Mouse (Mus musculus) bone marrow, adult 2 months (tissue): ENCODE results near the gene Diaph3. TPM values are rescaled to one million over a fixed set of nuclear protein-coding genes. Genes with fewer than 3 reads are reported as not detected.

ENCODE experiments used
- H3K27ac ChIP-seq: fragments of 200-500 bp; 2 replicates; pipeline ENCODE4 v1.5.1; 2012; ENCODE audit warnings: low read depth, mild to moderate bottlenecking, control low read depth, inconsistent platforms, low read length; ENCODE audit not compliant: control insufficient read depth, poor library complexity, insufficient read depth
- H3K4me1 ChIP-seq: fragments of 200-500 bp; 2 replicates; pipeline ENCODE4 v1.6.1; 2011; ENCODE audit warnings: low read length; ENCODE audit not compliant: control insufficient read depth, insufficient read depth
- H3K4me3 ChIP-seq: fragments of 200-500 bp; replicated peaks from 2 replicates; pipeline ENCODE3; 2011; ENCODE audit warnings: mild to moderate bottlenecking, low read depth, low read length, control low read depth; ENCODE audit not compliant: control insufficient read depth
- CTCF ChIP-seq: fragments of 200-500 bp; IDR thresholded peaks from 2 replicates; pipeline ENCODE4 v1.5.1; 2011; ENCODE audit warnings: low read length, control low read depth; ENCODE audit not compliant: control insufficient read depth, insufficient read depth
- POLR2A ChIP-seq: fragments of 200-500 bp; IDR thresholded peaks from 2 replicates; pipeline ENCODE4 v1.6.1; 2011; ENCODE audit warnings: low read depth, mild to moderate bottlenecking, control low read depth, low read length, borderline replicate concordance; ENCODE audit not compliant: control insufficient read depth
- WGBS: fragments of 180-500 bp; shearing (Covaris S2); methylation state at CpG from one replicate; pipeline ENCODE4 v1.1.7; 2018; 5-methylcytosine and 5-hydroxymethylcytosine counted together
- polyA plus RNA-seq: library from polyadenylated mRNA; stranded (reverse); fragments of >200 nt; gene quantifications from 2 replicates; pipeline ENCODE4 v1.2.4, GENCODE M21; 2011; ENCODE audit warnings: low replicate concordance; ENCODE audit not compliant: missing spikeins, insufficient read depth, insufficient read length

The Diaph3 gene
- polyA plus RNA-seq, 1 experiment, result 30.7 TPM

- Histone ChIP-seq H3K4me3 (no peak overlapping the region), H3K27ac (no peak overlapping the region), H3K4me1 (no peaks in the 10 kb centered on the region)
- WGBS, result 81% methylated on average over 5 of the region's 5 CpGs
- TF ChIP-seq POLR2A (no peak), CTCF (no peak)
Measured at GRCm38 (mm10) chr14:86691298-86691697, 449.7 kb downstream of the Diaph3 start.

- H3K4me1 ChIP-seq, result no peaks in the 10 kb centered on the region
- WGBS, result 84% methylated on average over 11 of the region's 11 CpGs
- no peak overlapping the region for H3K4me3 ChIP-seq
- H3K27ac ChIP-seq, result no peak overlapping the region
- TF ChIP-seq CTCF (no peak), POLR2A (no peak)
Measured at GRCm38 (mm10) chr14:86684585-86685503, 456.2 kb downstream of the Diaph3 start.

- no peak overlapping the region for H3K4me3 ChIP-seq
- TF ChIP-seq CTCF (no peak), POLR2A (no peak)
Measured at GRCm38 (mm10) chr14:86681951-86682350, 459.1 kb downstream of the Diaph3 start.

GRCm38 (mm10) chr14:86678992-86679391 lies 462.0 kb downstream of the Diaph3 start:
- 98% methylated on average over 3 of the region's 3 CpGs for WGBS
- no peak for TF ChIP-seq POLR2A
- Histone ChIP-seq H3K27ac (no peak overlapping the region), H3K4me3 (no peak overlapping the region), H3K4me1 (no peaks in the 10 kb centered on the region)

More at GRCm38 (mm10) chr14:86681951-86682350, 459.1 kb downstream of the Diaph3 start:
- no peak overlapping the region for H3K27ac ChIP-seq
- H3K4me1 ChIP-seq, result no peaks in the 10 kb centered on the region

- H3K4me3 ChIP-seq, result no peak overlapping the region
- no peaks in the 10 kb centered on the region for H3K4me1 ChIP-seq
- 50% methylated on average over 5 of the region's 5 CpGs for WGBS
- no peak for TF ChIP-seq POLR2A
- no peak for TF ChIP-seq CTCF
- H3K27ac ChIP-seq, result no peak overlapping the region
Measured at GRCm38 (mm10) chr14:86678179-86678780, 462.8 kb downstream of the Diaph3 start.

- WGBS, result 91% methylated on average over 6 of the region's 6 CpGs
- Histone ChIP-seq H3K27ac (no peak overlapping the region), H3K4me3 (no peak overlapping the region), H3K4me1 (no peaks in the 10 kb centered on the region)
- TF ChIP-seq CTCF (no peak), POLR2A (no peak)
Measured at GRCm38 (mm10) chr14:86677015-86677414, 464.0 kb downstream of the Diaph3 start.

GRCm38 (mm10) chr14:86675314-86675713 lies 465.7 kb downstream of the Diaph3 start:
- H3K27ac ChIP-seq, result no peak overlapping the region
- 88% methylated on average over 8 of the region's 8 CpGs for WGBS
- no peaks in the 10 kb centered on the region for H3K4me1 ChIP-seq
- TF ChIP-seq CTCF (no peak), POLR2A (no peak)
- H3K4me3 ChIP-seq, result no peak overlapping the region

- H3K4me3 ChIP-seq, result no peak overlapping the region
- 92% methylated on average over 4 of the region's 4 CpGs for WGBS
- H3K4me1 ChIP-seq, result no peaks in the 10 kb centered on the region
- no peak overlapping the region for H3K27ac ChIP-seq
- TF ChIP-seq CTCF (no peak), POLR2A (no peak)
Measured at GRCm38 (mm10) chr14:86662846-86663245, 478.2 kb downstream of the Diaph3 start.

DNA sequence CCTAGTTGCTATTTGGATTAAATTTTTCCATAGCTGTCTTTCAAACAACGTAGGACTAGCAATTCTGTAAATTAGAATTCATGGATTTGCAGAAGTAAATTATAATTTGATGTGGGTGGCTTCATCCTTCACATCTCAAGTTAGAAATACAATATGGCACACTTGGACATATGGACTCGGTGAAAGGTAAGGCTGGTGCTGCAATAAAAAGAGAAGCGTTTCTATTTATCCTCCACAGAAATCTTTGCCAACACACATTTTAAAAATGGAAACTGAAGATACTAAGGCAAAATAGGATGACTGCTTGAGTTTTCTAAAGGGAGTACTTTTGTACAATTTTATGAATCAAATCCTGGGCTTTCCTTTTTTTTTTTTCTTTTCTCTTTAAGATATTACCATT lies 480.5 kb downstream of the Diaph3 start:
- no peaks in the 10 kb centered on the region; the same call in 1 of the 2 replicates for H3K4me1 ChIP-seq
- no peak for TF ChIP-seq CTCF
- no peak for TF ChIP-seq POLR2A
- 92% methylated on average over 3 of the region's 3 CpGs for WGBS
- H3K27ac ChIP-seq, result no peak overlapping the region
- no peak overlapping the region for H3K4me3 ChIP-seq
